Mouse (Mus musculus) ovary, adult 18-20 months (tissue): ENCODE results near the gene Ugcg.

Experiments
- DNase-seq: peaks from one replicate; pipeline ENCODE4 v3.0.0; 2022; ENCODE audit warnings: low spot score, mixed read lengths

Gene Ugcg

GRCm38 (mm10) chr4:59190650-59191424 is 1.8 kb downstream of the Ugcg start:
- no peak for DNase-seq

DNA sequence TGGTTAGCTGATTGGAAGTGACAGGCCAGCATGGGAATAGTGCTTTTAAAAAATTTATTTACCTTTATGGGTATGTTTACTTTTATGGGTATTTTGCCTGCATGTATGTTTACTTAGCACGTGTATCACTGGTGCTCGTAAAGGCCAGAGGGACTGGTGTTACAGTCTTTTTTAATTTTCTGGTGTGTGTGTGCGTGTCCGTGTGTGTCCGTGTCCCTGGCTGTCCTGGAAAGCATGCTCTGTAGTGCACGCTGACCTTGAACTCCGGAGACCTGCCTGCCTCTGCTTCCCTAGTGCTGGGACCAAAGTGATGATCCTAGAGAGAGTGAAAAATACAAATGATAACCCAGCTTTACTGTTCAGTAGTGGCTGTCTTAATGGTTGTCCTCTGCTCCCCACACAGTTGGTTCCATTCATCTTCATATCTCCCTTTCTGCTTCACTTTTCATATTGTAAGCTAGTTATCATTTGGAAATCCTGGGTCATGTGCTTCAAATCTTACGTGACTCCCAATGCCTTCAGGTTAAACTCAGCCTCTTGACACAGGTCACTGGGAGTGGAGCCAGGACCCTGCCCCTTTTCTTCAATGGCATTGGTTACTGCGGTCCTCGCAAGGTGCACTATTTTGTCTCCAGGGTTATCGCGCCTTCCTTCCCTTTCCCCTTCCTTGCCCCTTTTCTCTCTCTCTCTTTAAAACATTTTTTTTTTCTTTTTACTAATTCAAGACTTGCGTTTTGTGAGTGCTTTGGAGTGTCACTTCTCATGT is 5.9 kb downstream of the Ugcg start:
- no peak for DNase-seq

- DNase-seq: no peak
These were observed 7.5 kb downstream of the Ugcg start for GRCm38 (mm10) chr4:59196346-59197077.

- DNase-seq: no peak
These were observed 8.0 kb downstream of the Ugcg start for GRCm38 (mm10) chr4:59197078-59197424.

DNA sequence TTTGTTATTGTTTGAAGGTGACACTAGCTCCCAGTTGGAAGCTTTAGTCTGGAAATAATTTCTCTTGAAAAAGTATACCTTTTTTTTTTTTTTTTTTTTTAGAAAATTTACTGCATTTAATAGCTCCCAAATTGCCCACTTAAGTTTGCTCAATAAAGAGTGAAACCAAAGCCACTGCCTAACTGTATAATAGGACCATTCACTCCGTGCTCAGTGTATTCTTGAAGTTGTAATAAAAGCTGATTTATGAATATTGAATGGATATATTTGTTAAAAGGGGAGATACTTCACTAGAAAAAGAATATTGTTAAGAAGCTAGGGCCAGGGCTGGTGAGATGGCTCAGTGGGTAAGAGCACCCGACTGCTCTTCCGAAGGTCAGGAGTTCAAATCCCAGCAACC is 8.4 kb downstream of the Ugcg start:
- DNase-seq: no peak

DNA sequence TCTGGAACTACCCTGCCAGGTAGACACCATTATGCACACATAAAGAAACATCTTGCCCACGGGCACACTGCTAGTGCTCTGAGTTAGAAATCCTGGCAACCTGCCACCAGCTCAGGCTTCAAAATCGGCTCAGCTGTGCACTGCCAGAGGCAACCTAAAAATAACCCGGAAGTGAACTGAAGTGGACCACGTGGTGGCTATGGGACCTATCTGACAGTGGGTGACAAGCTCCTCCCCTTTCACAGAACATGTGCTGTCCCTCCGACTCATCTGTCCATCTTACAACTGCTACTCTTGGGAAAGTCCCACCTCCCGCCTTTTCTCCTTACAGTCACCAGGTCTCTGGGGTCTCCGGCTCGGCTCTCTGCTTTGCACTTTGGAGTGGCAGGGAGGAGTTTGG is 10.3 kb downstream of the Ugcg start:
- no peak for DNase-seq

DNA sequence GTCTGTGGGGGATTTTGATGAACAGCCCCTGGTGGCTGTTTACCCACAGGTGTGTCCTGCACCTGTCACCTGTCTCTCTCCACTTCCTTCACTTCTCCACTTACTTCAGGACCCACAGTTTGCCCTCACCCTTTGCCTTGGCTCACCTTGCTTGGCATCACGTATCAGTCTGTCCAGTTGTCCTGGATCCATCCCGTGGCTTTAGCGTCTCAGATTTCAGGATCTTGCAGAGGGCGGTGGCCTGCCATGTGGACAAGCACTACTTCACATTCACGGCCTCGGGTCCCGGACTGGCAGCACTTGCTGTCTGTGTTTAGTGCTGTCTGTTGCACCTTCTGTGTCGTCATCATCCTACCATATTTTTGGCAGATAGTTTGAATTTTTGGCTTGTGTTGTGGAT is 10.7 kb downstream of the Ugcg start:
- DNase-seq: no peak

GRCm38 (mm10) chr4:59200636-59201035 is 11.6 kb downstream of the Ugcg start:
- no peak for DNase-seq

DNA sequence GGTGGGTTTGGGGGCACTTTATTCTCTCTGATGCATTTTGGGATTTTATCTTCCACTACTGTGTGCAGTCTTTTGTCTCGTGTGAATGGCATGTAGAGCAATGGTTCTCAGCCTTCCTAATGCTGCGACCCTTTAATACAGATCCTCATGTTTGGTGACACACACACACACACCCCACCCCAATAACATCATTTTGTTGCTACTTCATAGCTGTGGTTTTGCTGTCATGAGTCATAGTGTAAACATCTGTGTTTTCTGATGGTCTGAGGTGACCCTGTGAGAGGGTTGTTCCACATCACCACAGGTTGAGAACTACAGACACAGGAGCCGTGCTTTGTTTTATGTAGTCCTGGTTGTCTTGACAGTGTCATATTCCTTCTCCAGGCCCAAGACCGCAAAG is 15.6 kb downstream of the Ugcg start:
- no peak for DNase-seq

- DNase-seq: no peak
These were observed 16.8 kb downstream of the Ugcg start for GRCm38 (mm10) chr4:59205758-59206340.

GRCm38 (mm10) chr4:59206600-59206999 is 17.5 kb downstream of the Ugcg start:
- DNase-seq: no peak

DNA sequence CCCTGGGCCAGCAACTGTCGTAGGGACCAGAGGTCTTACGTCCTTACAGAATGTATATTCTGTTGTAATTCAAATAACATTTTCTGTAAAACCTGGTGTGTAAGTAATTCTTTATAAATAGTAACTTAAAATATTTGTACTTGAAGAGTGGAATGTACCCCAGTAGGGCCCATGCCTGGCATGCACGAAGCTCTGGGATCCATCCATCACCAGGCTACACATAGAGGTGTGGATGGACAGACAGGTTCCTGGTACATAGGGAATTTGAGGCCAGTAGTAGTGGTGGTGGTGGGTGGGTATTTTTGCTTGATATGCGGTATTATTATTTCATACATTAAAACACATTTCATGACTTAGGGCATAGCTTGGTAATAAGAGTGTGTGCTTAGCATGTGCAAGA is 19.6 kb downstream of the Ugcg start:
- DNase-seq: no peak

DNA sequence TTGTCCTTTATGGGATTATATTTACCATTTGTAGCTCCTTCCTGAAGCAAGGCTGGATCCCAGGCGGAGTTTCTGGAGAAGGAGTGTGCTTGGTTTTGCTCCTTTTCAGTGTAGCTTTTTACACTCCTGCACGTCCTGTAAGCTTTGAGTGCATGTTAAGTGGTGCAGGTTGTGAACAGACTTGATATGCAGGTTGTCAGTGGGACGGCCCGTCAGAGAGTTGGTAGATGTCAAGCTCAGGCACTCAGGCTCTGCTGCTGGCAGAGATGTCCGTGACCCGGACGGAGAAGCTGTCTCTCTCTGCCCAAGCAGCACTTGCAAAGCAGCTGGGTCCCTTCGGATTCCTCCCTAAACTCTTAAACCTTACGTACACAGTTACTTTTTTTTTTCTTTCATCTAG is 22.1 kb downstream of the Ugcg start:
- DNase-seq: no peak

GRCm38 (mm10) chr4:59213833-59214232 is 24.8 kb downstream of the Ugcg start:
- no peak for DNase-seq

DNA sequence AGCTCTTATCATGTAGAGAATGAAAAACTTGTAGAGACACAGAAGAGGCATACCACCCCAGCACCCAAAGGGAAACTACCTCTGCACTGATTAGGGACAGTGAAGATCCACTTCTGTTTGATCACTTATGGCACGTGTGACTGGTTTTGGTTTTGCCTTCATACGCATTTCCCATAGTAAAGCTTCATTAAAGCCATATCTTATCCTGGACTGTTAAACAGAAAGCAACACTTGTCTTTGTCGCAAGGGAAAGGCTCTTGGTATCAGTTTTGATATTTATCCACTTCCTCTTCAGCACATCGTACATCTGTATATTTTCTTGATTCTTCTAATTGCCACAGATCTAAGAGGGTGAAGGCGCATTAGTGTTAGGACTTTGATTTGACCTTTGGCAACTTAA is 25.6 kb downstream of the Ugcg start:
- DNase-seq: no peak

DNA sequence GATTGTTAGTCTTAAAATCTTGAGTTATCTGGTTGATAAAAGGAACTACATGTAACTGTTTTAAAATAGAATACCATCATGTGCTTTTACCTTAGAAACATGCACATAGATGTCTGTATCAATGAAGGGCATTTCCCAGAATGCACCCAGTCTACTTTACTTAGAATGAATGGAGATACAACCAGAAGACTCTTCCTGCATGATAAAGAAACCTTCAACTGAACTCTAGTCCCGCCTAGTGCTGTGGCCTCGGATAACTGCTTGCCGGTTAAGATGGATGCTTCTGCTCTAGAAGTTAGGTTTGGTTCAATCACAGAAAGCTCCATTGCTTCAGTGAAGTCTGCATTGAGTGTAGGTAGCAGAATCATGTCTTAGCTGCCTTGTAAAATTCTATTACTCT is 26.5 kb downstream of the Ugcg start:
- DNase-seq: no peak

- no peak for DNase-seq
These were observed 28.0 kb downstream of the Ugcg start for GRCm38 (mm10) chr4:59217101-59217500.

GRCm38 (mm10) chr4:59218154-59218553 is 29.1 kb downstream of the Ugcg start:
- DNase-seq: no peak

DNA sequence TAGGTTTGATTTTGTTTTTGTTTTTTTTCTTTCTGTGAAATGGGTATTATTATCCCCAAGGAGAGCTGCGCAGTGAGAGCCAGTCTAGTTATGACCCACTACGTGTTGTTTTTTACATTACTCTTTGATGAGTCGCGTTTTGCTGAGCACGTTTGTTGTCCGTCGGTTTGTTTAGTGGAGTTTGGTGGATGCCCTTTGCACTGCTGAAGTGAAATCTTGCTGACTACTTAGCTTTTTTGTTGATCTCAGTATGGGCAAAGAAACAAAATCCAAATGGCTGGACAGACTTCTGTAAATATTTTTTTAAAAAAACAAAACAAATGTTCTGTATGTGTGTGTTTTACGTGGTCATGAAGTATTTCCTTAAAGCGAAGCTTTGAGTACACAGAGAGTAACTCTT is 33.2 kb downstream of the Ugcg start:
- DNase-seq: no peak

GRCm38 (mm10) chr4:59223055-59223615 is 34.1 kb downstream of the Ugcg start:
- no peak for DNase-seq

DNA sequence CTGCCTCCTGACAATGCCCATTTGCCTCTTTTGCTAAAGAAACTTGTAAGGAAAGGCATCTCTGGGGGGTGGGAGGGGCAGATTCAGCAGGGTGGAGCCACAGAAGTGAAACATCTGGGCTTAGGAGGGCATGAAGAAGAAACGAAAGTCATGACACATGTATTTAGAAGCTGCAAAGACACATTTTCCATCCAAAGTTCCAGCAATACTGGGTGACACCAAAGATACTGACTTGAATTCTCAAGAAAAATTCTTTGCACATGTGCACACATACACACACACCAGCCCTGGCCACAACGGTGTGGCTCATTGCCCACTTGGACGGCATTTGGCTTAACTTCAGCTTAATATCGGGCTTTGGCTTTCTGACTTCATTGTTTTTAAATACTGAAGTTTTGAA is 35.8 kb downstream of the Ugcg start:
- DNase-seq: no peak

DNA sequence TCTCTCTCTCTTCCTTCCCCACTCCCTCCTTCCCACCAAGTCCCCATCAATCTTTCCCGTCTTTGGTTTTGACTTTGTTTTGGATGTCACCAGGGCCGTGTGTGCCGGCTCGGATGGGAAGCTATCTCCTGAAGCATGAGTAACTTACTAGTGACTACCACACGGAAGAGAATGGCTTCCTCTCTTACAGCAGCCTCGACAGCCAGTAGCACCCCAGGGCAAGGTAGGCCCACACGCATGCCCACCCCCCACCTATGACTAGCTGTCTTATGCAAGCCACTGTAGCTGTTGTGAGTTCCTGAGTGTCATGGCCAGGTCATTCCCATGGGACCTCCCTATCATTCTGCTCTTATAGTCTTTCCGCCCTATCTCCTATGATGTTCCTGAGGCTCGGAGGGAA is 38.0 kb downstream of the Ugcg start:
- no peak for DNase-seq
